Mouse (Mus musculus) left cerebral cortex, postnatal 4 days (tissue): ENCODE results near the gene Itih4. TPM values are rescaled to one million over a fixed set of nuclear protein-coding genes. Genes with fewer than 3 reads are reported as not detected.
A peak's percentile ranks its signal among the peaks of the same experiment; 100 is the strongest.

Experiments used
- DNase-seq: peaks from one replicate; pipeline ENCODE4 v3.0.0-alpha.2; 2022
- intact Hi-C: fragments of 180-260 bp; cut with DNase I; formaldehyde crosslinking; loops from one replicate; pipeline ENCODE4 v1.15.1; 2025
- total RNA-seq, 2 experiments: library from RNA; stranded (reverse); gene quantifications; 2 replicates each; pipeline ENCODE4 v1.2.3; 2021

The Itih4 gene
- total RNA-seq, 2 experiments from 2014 or later = not detected

- peak; percentile 19 for DNase-seq
- intact Hi-C loops = loop anchor here (5.0 kb wide), 1 partner anchor 63 kb away; the partner anchor contains the start of gene Itih1
These were observed 7.2 kb upstream of the Itih4 start, which contains the start of gene Mustn1 for GRCm38 (mm10) chr14:30878958-30879571. Gene Mustn1 (plus strand): TSS chr14:30879200.

- DNase-seq = no peak
- intact Hi-C loops = loop anchor here (5.0 to 10.0 kb wide), 2 partner anchors 55 to 63 kb away; partner anchors contain the start of genes Itih1 and Tmem110
These were observed 6.5 kb upstream of the Itih4 start for GRCm38 (mm10) chr14:30879794-30880193.

DNA sequence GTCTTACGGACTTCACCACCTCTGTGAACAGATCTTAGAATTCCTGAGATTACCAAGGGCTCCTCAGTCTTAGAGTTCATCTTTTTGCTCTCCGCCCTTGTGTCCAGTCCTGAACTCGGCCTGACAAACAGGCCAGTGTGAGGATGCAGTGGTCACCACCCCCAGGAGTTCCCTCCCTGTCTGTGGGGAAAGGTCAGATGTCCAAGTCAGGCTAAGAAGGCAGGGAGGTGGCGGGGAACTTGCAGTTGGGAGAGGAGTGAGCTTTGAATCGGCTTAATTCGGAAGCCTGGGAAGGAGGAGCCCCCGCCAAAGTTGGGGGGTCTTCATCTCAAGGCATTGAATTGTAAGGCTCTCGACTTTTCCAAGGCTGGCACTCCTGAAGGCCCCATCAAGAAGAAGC, 6.0 kb upstream of the Itih4 start:
- DNase-seq = no peak
- intact Hi-C loops = loop anchor here (10.0 kb wide), 1 partner anchor 55 kb away; the partner anchor contains the start of gene Tmem110

DNA sequence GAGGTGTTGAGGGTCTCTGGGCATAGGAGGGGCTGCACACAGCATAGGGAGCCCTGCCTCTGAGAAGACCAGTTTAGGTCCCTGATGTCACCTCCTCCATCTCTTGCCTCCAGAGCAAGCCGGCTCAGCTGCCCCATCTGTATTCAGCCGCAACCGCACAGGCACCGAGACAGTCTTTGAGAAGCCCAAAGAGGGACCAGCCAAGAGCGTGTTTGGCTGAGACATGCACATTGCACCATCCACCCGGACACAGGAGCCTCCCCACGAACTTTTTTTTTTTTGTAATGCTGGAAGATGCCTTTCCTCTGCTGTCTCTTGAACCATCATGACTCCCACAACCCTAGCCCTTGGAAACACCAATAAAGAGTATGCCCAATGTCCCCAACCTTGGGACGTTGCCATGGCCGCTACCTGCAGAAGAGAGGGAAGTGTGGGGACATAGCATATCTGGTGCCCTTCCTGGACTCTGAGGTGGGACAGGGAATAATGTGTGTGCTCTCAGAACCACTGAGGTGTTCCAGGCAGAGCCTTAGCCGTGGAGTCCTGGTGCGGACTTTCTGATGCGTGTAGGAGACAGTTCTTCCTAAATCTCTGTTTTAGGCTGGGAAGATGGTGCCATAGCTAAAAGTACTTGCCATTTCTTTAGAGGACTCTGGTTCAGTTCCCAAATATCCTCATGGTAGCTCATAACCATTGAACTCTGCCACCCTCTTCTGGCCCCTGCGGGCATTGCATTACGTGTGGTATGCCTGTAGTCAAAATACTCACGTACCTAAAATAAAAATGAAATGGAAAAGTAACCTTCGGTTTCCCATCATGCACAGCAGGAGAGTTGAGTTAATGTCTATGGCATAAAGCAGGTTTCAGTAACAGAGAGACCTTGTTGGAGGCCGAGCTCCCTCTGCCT, 5.2 kb upstream of the Itih4 start:
- peak; percentile 55 for DNase-seq
- intact Hi-C loops = loop anchor here (10.0 kb wide), 1 partner anchor 56 kb away; the partner anchor contains the start of gene Tmem110

GRCm38 (mm10) chr14:30881718-30882108, 4.6 kb upstream of the Itih4 start:
- DNase-seq = no peak
- intact Hi-C loops = loop anchor here (10.0 kb wide), 1 partner anchor 57 kb away; the partner anchor contains the start of gene Tmem110

DNA sequence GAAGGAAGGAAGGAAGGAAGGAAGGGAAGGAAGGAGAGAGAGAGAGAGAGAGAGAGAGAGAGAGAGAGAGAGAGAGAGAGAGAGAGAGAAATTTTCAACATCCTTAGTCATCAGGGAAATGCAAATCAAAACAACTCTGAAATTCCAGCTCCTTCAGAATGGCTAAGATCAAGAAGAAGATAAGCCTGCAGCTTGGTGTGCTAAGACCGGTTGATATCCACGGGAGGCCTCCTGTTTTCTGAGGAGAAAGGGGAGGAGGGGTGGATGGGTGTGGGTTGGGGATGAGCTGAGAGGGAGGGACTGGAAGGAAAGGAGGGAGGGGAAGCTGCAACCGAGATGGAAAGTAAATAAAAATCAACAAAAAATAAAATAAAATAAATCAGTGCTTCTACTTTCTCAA, 978 bp upstream of the Itih4 start:
- intact Hi-C loops = loop anchor here (10.0 kb wide), 1 partner anchor 60 kb away; the partner anchor contains the start of gene Tmem110
- DNase-seq = no peak

- intact Hi-C loops = loop anchor here (10.0 kb wide), 1 partner anchor 64 kb away; the partner anchor contains the start of gene Tmem110
- peak; percentile 47 for DNase-seq
These were observed 2.0 kb downstream of the Itih4 start for GRCm38 (mm10) chr14:30888271-30888732.

DNA sequence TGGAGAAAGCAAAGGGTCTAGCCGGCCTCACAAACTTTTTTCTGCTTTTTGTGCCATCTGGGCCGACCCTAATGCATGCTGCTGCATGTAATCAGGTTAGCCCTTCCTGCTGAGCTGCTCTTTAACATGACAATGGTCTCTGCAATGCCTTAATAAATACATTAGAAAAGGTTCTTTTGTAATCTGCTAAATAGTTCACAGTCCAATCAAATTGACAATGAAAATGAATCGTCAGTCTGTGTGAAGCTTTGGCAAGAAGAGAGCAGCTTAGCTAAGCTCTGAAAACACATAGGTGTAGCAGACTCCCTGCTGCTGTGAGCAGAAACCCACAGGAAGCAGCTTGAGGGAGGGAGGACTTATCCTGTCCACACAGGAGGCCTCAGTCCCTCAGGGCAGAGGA, 13.7 kb downstream of the Itih4 start:
- DNase-seq = no peak
- intact Hi-C loops = no loop called here

DNA sequence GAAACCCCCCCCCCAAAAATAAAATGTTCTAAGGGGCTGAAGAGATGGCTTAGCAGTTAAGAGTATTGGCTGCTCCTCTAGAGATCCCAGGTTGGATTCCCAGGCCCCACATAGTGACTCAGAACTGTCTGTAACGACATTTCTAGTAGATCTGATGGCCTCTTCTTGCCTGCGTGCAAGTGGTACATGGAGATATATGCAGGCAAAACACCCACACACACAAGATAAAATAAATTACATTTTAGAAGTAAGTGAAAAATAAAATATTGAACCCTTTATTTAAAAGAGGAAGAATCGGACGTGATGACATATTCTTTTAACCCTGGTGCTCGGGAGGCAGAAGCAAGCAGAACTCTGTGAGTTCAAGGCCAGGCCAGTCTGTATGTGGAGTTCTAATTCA, 16.4 kb downstream of the Itih4 start:
- intact Hi-C loops = no loop called here
- DNase-seq = no peak

GRCm38 (mm10) chr14:30903036-30903435, 16.8 kb downstream of the Itih4 start:
- no peak for DNase-seq
- intact Hi-C loops = no loop called here

DNA sequence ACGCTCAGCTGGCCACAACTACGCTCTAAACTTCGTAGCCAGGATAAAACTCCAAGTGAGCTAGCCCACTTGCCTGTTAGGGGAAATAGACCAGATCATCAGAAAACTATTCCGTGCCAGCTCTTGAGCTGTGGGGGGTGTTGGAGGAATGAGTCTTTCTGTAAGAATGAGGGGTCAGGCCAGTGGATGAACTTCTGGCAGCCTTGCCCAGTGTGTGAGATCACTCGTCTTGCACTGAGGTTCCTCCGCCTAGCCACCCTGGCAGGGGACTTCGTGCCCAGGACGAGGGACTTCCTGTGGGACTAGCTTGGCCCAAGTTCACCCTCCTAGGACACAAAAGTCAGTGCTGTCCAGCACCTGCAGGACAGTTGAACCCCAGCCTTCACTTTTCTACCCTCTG, 18.0 kb downstream of the Itih4 start:
- no peak for DNase-seq
- intact Hi-C loops = no loop called here

DNA sequence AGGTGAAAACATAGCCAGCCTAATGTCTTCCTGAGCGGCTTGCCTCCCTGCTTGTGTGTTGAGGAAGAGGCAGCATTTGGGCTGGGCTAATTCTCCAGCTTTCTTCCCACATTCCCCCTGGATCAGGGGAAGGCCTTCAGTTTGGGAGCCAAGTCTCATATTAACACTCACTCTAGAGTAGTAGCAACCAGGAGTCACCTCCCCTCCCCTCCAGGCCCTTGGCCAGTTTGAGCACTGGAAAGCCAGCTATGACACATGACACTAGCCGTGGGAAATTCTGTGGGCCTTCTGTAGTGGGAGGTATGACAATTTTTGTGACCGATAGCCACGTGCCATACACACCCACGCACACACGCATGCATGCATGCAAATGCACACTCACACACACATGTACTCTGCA, 19.7 kb downstream of the Itih4 start:
- DNase-seq = no peak
- intact Hi-C loops = no loop called here

GRCm38 (mm10) chr14:30907814-30908265, 21.6 kb downstream of the Itih4 start:
- intact Hi-C loops = no loop called here
- DNase-seq = no peak

DNA sequence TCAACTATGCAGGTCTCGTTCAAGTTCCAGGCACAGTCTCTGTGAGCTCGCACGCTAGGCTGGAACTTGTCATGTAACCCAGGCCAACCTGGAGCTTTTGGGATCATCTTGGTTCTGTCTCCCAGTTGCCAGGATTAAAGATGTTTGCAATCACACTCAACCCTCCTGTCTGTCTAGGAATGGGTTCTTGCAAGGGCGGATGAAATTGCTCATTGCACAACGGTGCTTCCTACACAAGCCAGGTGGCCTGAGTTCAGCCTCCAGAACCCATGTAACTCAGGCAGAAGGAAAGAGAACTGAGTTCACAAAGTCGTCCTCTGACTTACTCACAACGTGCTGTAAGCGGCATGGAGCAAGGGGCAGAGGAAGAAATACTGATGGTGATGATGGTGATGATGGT, 24.9 kb downstream of the Itih4 start:
- intact Hi-C loops = no loop called here
- no peak for DNase-seq

GRCm38 (mm10) chr14:30912641-30913040, 26.4 kb downstream of the Itih4 start:
- intact Hi-C loops = no loop called here
- no peak for DNase-seq

GRCm38 (mm10) chr14:30913404-30913803, 27.1 kb downstream of the Itih4 start:
- peak; percentile 28 for DNase-seq
- intact Hi-C loops = no loop called here

GRCm38 (mm10) chr14:30916516-30916915, 30.2 kb downstream of the Itih4 start:
- intact Hi-C loops = no loop called here
- DNase-seq = no peak

DNA sequence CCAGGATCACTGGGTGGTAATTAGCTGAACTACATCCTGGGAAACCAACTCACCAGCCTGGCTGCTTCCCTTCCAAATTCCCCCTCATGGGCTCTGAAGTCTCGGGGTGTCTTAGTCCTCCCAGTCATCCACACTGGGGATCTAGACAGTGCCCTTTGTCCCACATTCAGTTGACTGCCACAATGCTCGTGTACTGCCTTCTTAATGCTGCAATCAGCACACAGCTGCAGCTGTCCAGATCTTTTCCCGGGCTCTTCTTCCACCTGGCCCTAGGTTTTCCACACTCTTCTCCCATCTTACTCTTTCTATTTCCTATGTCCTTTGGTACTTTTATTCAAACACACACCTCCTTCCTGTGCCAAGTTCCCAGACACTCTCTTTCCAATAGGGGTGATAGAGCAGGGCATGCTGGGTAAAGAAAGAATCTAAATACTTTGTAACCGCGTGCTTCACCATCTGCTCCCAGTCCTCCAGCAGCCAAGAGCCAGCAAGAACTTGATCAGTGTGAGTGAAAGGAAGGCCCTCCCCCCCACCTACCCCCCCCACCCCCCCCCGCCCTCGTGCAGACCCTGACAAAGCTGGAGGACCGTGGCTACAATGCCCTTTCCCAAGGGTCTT, 35.9 kb downstream of the Itih4 start:
- no peak for DNase-seq
- intact Hi-C loops = no loop called here

GRCm38 (mm10) chr14:30923375-30924105, 37.3 kb downstream of the Itih4 start, which contains the start of gene Itih3:
Gene Itih3 (minus strand): TSS chr14:30923760.
- DNase-seq = peak; percentile 45
- intact Hi-C loops = no loop called here

DNA sequence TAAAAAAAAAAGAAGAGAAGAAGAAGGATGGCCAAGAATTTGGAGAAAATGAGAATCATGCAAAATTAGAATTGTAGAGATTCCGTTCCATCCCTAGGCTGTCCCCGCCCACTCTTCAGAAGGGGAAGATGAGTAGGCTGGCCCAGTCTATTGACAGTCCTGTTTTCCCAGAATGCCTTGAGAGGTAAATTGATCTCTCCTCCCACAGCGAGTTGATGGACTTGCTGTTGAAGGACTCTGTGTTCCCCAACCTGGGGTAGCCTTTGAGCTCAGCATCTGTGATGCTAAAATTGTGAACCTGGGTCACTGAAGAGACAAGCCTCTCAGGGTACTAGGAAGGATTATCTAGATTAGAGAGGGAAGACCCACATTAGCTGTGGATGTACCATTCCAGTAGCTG, 39.2 kb downstream of the Itih4 start:
- no peak for DNase-seq
- intact Hi-C loops = no loop called here
